Mouse (Mus musculus) ES-E14 (cell line): ENCODE results near the gene Rufy1. TPM values are rescaled to one million over a fixed set of nuclear protein-coding genes. Genes with fewer than 3 reads are reported as not detected.

Source experiments
- DNase-seq: peaks from one replicate; pipeline ENCODE4 v3.0.0-alpha.2; 2013; ENCODE audit warnings: low read depth, low spot score
- H3K27ac ChIP-seq: 2 replicates; pipeline ENCODE4 v1.5.1; 2012; ENCODE audit warnings: low read depth, mild to moderate bottlenecking, low read length, moderate library complexity, mixed read lengths; ENCODE audit not compliant: poor library complexity, insufficient read depth, severe bottlenecking
- H3K36me3 ChIP-seq: 2 replicates; pipeline ENCODE4 v1.6.1; 2012; ENCODE audit warnings: mild to moderate bottlenecking, low read length, moderate library complexity, mixed read lengths; ENCODE audit not compliant: control insufficient read depth, poor library complexity, insufficient read depth, severe bottlenecking
- H3K4me1 ChIP-seq, 2 experiments: fragments of 150-350 bp in 1 of 2; sonication (generic) in 1 of 2; 2 replicates each; pipeline ENCODE4 v1.6.1; 2012; ENCODE audit warnings: low read length in 2 of 2, mild to moderate bottlenecking in 1 of 2, mixed read lengths in 1 of 2; ENCODE audit not compliant: control insufficient read depth in 2 of 2, insufficient read depth in 2 of 2, poor library complexity in 1 of 2
- H3K4me3 ChIP-seq, 2 experiments: fragments of 150-350 bp in 1 of 2; sonication (generic) in 1 of 2; 2 replicates each; pipeline ENCODE4 v1.5.1; 2012; ENCODE audit warnings: low read length in 2 of 2, low read depth in 1 of 2, mild to moderate bottlenecking in 1 of 2, mixed read lengths in 1 of 2; ENCODE audit not compliant: insufficient read depth in 1 of 2, poor library complexity in 1 of 2, severe bottlenecking in 1 of 2
- H3K9ac ChIP-seq: 2 replicates; pipeline ENCODE4 v1.6.1; 2012; ENCODE audit warnings: low read depth, mild to moderate bottlenecking, low read length, mixed read lengths; ENCODE audit not compliant: poor library complexity, insufficient read depth, severe bottlenecking
- H3K9me3 ChIP-seq: fragments of 150-350 bp; sonication (generic); 2 replicates; pipeline ENCODE4 v1.6.1; 2012; ENCODE audit warnings: low read depth, mild to moderate bottlenecking, low read length; ENCODE audit not compliant: control insufficient read depth, insufficient read depth
- CHD2 ChIP-seq: IDR thresholded peaks from 2 replicates; pipeline ENCODE4 v1.6.1; 2014; ENCODE audit warnings: mild to moderate bottlenecking, low read depth, low read length, inconsistent platforms
- HCFC1 ChIP-seq: IDR thresholded peaks from 2 replicates; pipeline ENCODE4 v1.6.1; 2012; ENCODE audit warnings: low read length, inconsistent platforms, borderline replicate concordance; ENCODE audit not compliant: insufficient read depth
- MAFK ChIP-seq: IDR thresholded peaks from 2 replicates; pipeline ENCODE4 v1.6.1; 2014; ENCODE audit warnings: mild to moderate bottlenecking, low read depth, low read length, inconsistent platforms; ENCODE audit not compliant: insufficient read depth
- ZC3H11A ChIP-seq: IDR thresholded peaks from 2 replicates; pipeline ENCODE4 v1.6.1; 2012; ENCODE audit warnings: low read depth, mild to moderate bottlenecking, inconsistent platforms, low read length, borderline replicate concordance
- ZNF384 ChIP-seq: IDR thresholded peaks from 2 replicates; pipeline ENCODE4 v1.6.1; 2012; ENCODE audit warnings: low read depth, low read length, inconsistent platforms
- in situ Hi-C, 2 experiments: fragments of 600-800 bp; cut with MboI; formaldehyde crosslinking; loops; one replicate each; pipeline ENCODE4 v1.15.1; 2025; ENCODE audit warnings: low sequenced_read_pairs in 2 of 2, inconsistent platforms in 1 of 2; ENCODE audit not compliant: unreplicated experiment in 2 of 2
- total RNA-seq: library from RNA; depleted of rRNA; stranded (reverse); fragments of 300-350 nt; gene quantifications from 2 replicates; pipeline ENCODE4 v1.2.3, GENCODE M21; 2012

Rufy1 gene
- total RNA-seq, 1 experiment: 11.2 TPM

- Histone ChIP-seq H3K36me3 (no peaks in the 10 kb centered on the region), H3K4me3 (peak overlapping the region; percentile 55 to 58), H3K9me3 (no peaks in the 10 kb centered on the region), H3K27ac (no peak overlapping the region), H3K4me1 (peaks cover 2 to 10% of the 10 kb centered on the region in 2 experiments; a peak in 2 of 4 replicates), H3K9ac (peak overlapping the region; percentile 74)
- in situ Hi-C loops: no loop called here
- TF ChIP-seq ZC3H11A (no peak), HCFC1 (no peak), MAFK (no peak), ZNF384 (peak; percentile 96)
- no peak for DNase-seq
These were observed 59.5 kb downstream of the Rufy1 start for GRCm38 (mm10) chr11:50371399-50371841.

DNA sequence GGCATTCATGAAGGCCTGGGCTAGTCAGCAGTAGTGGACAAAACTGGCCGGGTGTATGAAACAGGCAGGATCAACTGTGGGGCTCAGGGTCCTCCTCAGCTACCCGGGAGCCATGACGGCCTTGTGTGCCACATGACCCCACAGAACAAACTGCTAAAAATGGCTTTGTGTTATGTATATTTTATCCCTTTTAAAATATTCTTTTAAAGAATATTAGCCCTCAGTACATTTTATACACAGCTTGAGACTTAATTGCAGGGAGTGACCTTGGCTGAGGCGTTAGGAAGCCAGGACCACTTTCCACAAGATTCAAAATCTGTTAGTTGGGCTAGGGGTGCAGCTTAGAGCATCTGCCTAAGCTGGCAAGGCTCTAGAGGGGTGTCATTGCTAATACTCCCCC lies 60.0 kb downstream of the Rufy1 start:
- H3K27ac ChIP-seq: no peak overlapping the region
- no peak overlapping the region for H3K4me3 ChIP-seq
- no peaks in the 10 kb centered on the region for H3K36me3 ChIP-seq
- no peak for TF ChIP-seq ZNF384
- no peak for TF ChIP-seq ZC3H11A
- TF ChIP-seq HCFC1: no peak
- no peak for TF ChIP-seq MAFK
- no peak for TF ChIP-seq CHD2
- H3K9ac ChIP-seq: no peak overlapping the region
- no peak for DNase-seq
- H3K9me3 ChIP-seq: no peaks in the 10 kb centered on the region
- peaks cover 2 to 10% of the 10 kb centered on the region in 2 experiments; a peak in 1 of 4 replicates for H3K4me1 ChIP-seq
- in situ Hi-C loops: no loop called here

DNA sequence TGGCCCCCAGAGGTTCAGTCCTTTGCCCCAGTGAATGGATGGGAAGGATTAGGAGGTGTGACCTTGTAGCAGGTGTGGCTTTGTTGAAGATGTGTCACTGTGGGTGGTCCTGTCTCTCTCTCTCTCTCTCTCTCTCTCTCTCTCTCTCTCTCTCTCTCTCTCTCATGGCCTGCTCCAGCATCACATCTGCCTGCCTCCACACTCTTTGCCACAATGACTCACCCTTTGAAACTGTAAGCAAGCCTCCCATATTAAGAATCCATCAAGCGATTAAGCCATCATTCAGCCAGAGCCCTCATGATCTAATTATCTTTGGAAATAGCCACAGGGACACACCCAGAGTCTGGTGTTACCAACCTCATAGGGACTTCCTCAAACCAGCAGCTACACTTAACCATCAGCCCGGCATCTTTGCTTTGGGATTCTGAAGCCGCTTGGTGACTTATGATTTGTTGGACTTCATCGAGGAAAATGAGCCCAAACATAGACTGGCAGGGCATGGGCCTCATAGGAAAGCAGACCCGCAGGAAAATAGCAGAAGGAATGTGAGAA lies 61.5 kb downstream of the Rufy1 start:
- H3K27ac ChIP-seq: no peak overlapping the region
- no peaks in the 10 kb centered on the region for H3K9me3 ChIP-seq
- in situ Hi-C loops: no loop called here
- H3K4me1 ChIP-seq: peaks cover 2 to 10% of the 10 kb centered on the region in 2 experiments; a peak in 1 of 4 replicates
- H3K36me3 ChIP-seq: no peaks in the 10 kb centered on the region
- no peak for TF ChIP-seq CHD2
- no peak for TF ChIP-seq HCFC1
- no peak for TF ChIP-seq MAFK
- no peak for TF ChIP-seq ZNF384
- no peak for TF ChIP-seq ZC3H11A
- no peak overlapping the region for H3K9ac ChIP-seq
- DNase-seq: no peak
- H3K4me3 ChIP-seq: no peak overlapping the region; a peak in 1 of 4 replicates

DNA sequence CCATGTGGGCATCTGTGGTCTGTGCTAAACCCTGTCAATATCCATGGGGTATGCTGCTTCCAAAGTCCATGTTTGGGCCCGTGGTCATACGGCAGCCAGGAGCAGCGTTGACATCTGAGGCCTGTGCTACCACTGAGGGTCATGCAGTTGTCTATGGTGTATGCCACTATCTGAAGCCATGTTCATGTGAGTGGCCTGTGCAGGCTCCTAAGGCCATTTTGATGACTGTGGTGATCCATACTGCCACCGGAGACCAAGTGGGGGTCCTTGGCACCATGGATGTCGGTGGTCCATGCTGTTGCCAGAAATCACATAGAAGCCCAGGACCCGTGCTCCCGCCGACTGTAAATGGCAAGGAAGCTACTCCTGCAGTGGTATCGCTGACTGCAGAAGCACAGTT lies 63.4 kb downstream of the Rufy1 start:
- in situ Hi-C loops: no loop called here
- H3K9ac ChIP-seq: no peak overlapping the region
- H3K27ac ChIP-seq: no peak overlapping the region; the same call in 1 of the 2 replicates
- TF ChIP-seq ZC3H11A (no peak), CHD2 (no peak), MAFK (no peak), ZNF384 (no peak), HCFC1 (no peak)
- no peak for DNase-seq
- no peaks in the 10 kb centered on the region for H3K9me3 ChIP-seq
- H3K4me1 ChIP-seq: peaks cover 2 to 10% of the 10 kb centered on the region in 2 experiments; a peak in 1 of 4 replicates
- no peaks in the 10 kb centered on the region for H3K36me3 ChIP-seq
- H3K4me3 ChIP-seq: no peak overlapping the region

- H3K36me3 ChIP-seq: no peaks in the 10 kb centered on the region
- peaks cover 0 to 6% of the 10 kb centered on the region in 2 experiments; a peak in 1 of 4 replicates for H3K4me1 ChIP-seq
- H3K9ac ChIP-seq: no peak overlapping the region
- H3K27ac ChIP-seq: no peak overlapping the region
- no peak for DNase-seq
- no peak for TF ChIP-seq MAFK
- TF ChIP-seq CHD2: no peak
- no peak for TF ChIP-seq ZC3H11A
- TF ChIP-seq HCFC1: no peak
- in situ Hi-C loops: no loop called here
- no peaks in the 10 kb centered on the region for H3K9me3 ChIP-seq
- H3K4me3 ChIP-seq: no peak overlapping the region
These were observed 65.6 kb downstream of the Rufy1 start for GRCm38 (mm10) chr11:50365322-50365721.
